ENCODE assay signal across 8 mouse cellular contexts in genomic region chr1:66987558-66988190, GRCm38 (mm10). TPM values are rescaled to one million over a fixed set of nuclear protein-coding genes. Genes with fewer than 3 reads are reported as not detected.
DNase-seq lines count a peak whose midpoint lies in the region; ATAC-seq lines count a peak whose summit lies in the region.

No protein-coding gene starts in this region.

- no peak overlapping the region for H3K9ac ChIP-seq in heart, embryonic 15.5 days
- no peak overlapping the region for H3K9ac ChIP-seq in hindbrain, embryonic 15.5 days
- H3K9ac ChIP-seq in midbrain, embryonic 16.5 days (ENCODE audit: low read depth, low read length) = no peak overlapping the region

- ATAC-seq in heart, embryonic 15.5 days (replicated peaks; ENCODE audit: insufficient number of reproducible peaks, insufficient read depth, low FRiP score, low read depth) = peak; percentile 65; the same call in 1 of the 2 replicates
- peak; percentile 49; the same call in 1 of the 2 replicates for ATAC-seq in hindbrain, embryonic 15.5 days (ENCODE audit: low FRiP score, low read depth)
- ATAC-seq in midbrain, embryonic 16.5 days = peak; percentile 72; the same call in 1 of the 2 replicates

- H3K4me3 ChIP-seq in heart, embryonic 15.5 days = peak overlapping the region; percentile 16; the same call in 1 of the 2 replicates
- H3K4me3 ChIP-seq in hindbrain, embryonic 15.5 days = no peak overlapping the region
- H3K4me3 ChIP-seq in midbrain, embryonic 16.5 days (ENCODE audit: low read depth, low read length) = no peak overlapping the region

- H3K27ac ChIP-seq in heart, embryonic 15.5 days = no peak overlapping the region
- peak overlapping the region; percentile 40 for H3K27ac ChIP-seq in hindbrain, embryonic 15.5 days (replicated peaks)
- 0 out of 2 replicates have a peak overlapping the region, but pooled peaks have one; percentile 28 for H3K27ac ChIP-seq in midbrain, embryonic 16.5 days (ENCODE audit: low read length)

- DNase-seq in heart, adult 11 months = no peak
- DNase-seq in R1 (ENCODE audit: low read depth, low spot score) = peak; percentile 14
- no peak for DNase-seq in adrenal gland, adult 2 months
- DNase-seq in gastrocnemius, postnatal 10 days = no peak
- DNase-seq in cerebellum, postnatal 25 days = no peak

- 60% methylated on average over 18 of the region's 18 CpGs for WGBS in heart, embryonic 15.5 days
- whole genome bisulfite sequencing in hindbrain, embryonic 15.5 days = 56% methylated on average over 18 of the region's 18 CpGs
- 69% methylated on average over 18 of the region's 18 CpGs for WGBS in midbrain, embryonic 16.5 days

- H3K36me3 ChIP-seq in heart, embryonic 15.5 days = no peaks in the 10 kb centered on the region
- H3K36me3 ChIP-seq in hindbrain, embryonic 15.5 days = no peaks in the 10 kb centered on the region
- H3K36me3 ChIP-seq in midbrain, embryonic 16.5 days (ENCODE audit: control insufficient read depth, insufficient read depth, low read length) = no peaks in the 10 kb centered on the region

- H3K9me3 ChIP-seq in heart, embryonic 15.5 days (replicated peaks) = no peaks in the 10 kb centered on the region
- no peaks in the 10 kb centered on the region for H3K9me3 ChIP-seq in hindbrain, embryonic 15.5 days
- H3K9me3 ChIP-seq in midbrain, embryonic 16.5 days (replicated peaks; ENCODE audit: control insufficient read depth, low read length, poor library complexity, severe bottlenecking) = no peaks in the 10 kb centered on the region

- no peaks in the 10 kb centered on the region for H3K27me3 ChIP-seq in heart, embryonic 15.5 days
- no peaks in the 10 kb centered on the region for H3K27me3 ChIP-seq in hindbrain, embryonic 15.5 days
- H3K27me3 ChIP-seq in midbrain, embryonic 16.5 days (ENCODE audit: control insufficient read depth, insufficient read depth, low read depth, low read length) = no peaks in the 10 kb centered on the region

- H3K4me2 ChIP-seq in heart, embryonic 15.5 days = peak overlapping the region; percentile 44
- peak overlapping the region; percentile 32 for H3K4me2 ChIP-seq in hindbrain, embryonic 15.5 days
- peak overlapping the region; percentile 21; the same call in 1 of the 2 replicates for H3K4me2 ChIP-seq in midbrain, embryonic 16.5 days (ENCODE audit: low read length)

- H3K4me1 ChIP-seq in heart, embryonic 15.5 days (replicated peaks) = peaks cover 20% of the 10 kb centered on the region
- H3K4me1 ChIP-seq in hindbrain, embryonic 15.5 days (replicated peaks) = peaks cover 10% of the 10 kb centered on the region
- peaks cover 5% of the 10 kb centered on the region; the same call in 1 of the 2 replicates for H3K4me1 ChIP-seq in midbrain, embryonic 16.5 days (ENCODE audit: control insufficient read depth, insufficient read depth, low read length)

RNA-seq across cellular contexts. Expression of gene Myl1, which starts 42.5 kb away (rescaled TPM):
- 390 and 404 TPM in 2 replicates for polyA plus RNA-seq in heart, embryonic 15.5 days (2015; fragmentation: Nextera tagmentation; extraction: Ambion mirVana)
- 2.4 and 4.0 TPM in 2 replicates for polyA plus RNA-seq in hindbrain, embryonic 15.5 days (2015; fragmentation: Nextera tagmentation; extraction: Ambion mirVana)
- 0.63 and 1.0 TPM in 2 replicates for polyA plus RNA-seq in midbrain, embryonic 16.5 days (2015; fragmentation: Nextera tagmentation; extraction: Ambion mirVana)
- total RNA-seq in adrenal gland, adult 2 months (2021) = 10 to 100 TPM; 20.4 to 22.5 TPM
- polyA plus RNA-seq in adrenal gland, adult 2 months (2012; rRNA removed) = 0.58 and 0.95 TPM in 2 replicates
- total RNA-seq in gastrocnemius, postnatal 10 days (2021) = over 10,000 TPM; 26,825 to 29,046 TPM

RNA-seq across cellular contexts. Expression of gene Lancl1, which starts 51.0 kb away (rescaled TPM):
- polyA plus RNA-seq in heart, embryonic 15.5 days (2015; fragmentation: Nextera tagmentation; extraction: Ambion mirVana) = 60.1 and 73.2 TPM in 2 replicates
- polyA plus RNA-seq in hindbrain, embryonic 15.5 days (2015; fragmentation: Nextera tagmentation; extraction: Ambion mirVana) = 172 and 186 TPM in 2 replicates
- 164 and 172 TPM in 2 replicates for polyA plus RNA-seq in midbrain, embryonic 16.5 days (2015; fragmentation: Nextera tagmentation; extraction: Ambion mirVana)
- total RNA-seq in adrenal gland, adult 2 months (2021) = 10 to 100 TPM; 48.4 to 53.4 TPM
- 37.8 and 58.0 TPM in 2 replicates for polyA plus RNA-seq in adrenal gland, adult 2 months (2012; rRNA removed)
- total RNA-seq in gastrocnemius, postnatal 10 days (2021) = 10 to 100 TPM; 29.8 to 36.0 TPM

Comparison
In these comparisons a context has a peak if more than half of its experiments do, and no peak if none do; other contexts are left out.
1. RNA of gene Myl1, which starts 42.5 kb away (polyA plus RNA-seq): 390 to 404 TPM in heart, embryonic 15.5 days; 2.4 to 4.0 TPM in hindbrain, embryonic 15.5 days, 0.63 to 1.0 TPM in midbrain, embryonic 16.5 days and 0.58 to 0.95 TPM in adrenal gland, adult 2 months; every median in the first group is over 10 times any median in the second.
2. Peak in every context shown above with its lines, with median percentiles within 50 percentile points of each other: ATAC-seq and H3K4me2 ChIP-seq.